Mouse (Mus musculus): ENCODE data around the gene Fezf2. TPM values are rescaled to one million over a fixed set of nuclear protein-coding genes. Genes with fewer than 3 reads are reported as not detected.

The Fezf2 gene
- polyA plus RNA-seq, 1 experiment from 2014 or later = 5.4 TPM

Other genes starting within 250 kb of the Fezf2 start
- 0.20 and 0.26 TPM in 2 replicates for gene Gm49355, start 64.2 kb downstream of the Fezf2 start, polyA plus RNA-seq (2015; fragmentation: Nextera tagmentation; extraction: Ambion mirVana)
- 66.1 and 71.4 TPM in 2 replicates for gene 3830406C13Rik, start 64.0 kb downstream of the Fezf2 start, polyA plus RNA-seq (2015; fragmentation: Nextera tagmentation; extraction: Ambion mirVana)

Data from thymus, postnatal 0 days (tissue).